Mouse (Mus musculus): ENCODE data around the gene Tpgs1.

The Tpgs1 gene

DNA sequence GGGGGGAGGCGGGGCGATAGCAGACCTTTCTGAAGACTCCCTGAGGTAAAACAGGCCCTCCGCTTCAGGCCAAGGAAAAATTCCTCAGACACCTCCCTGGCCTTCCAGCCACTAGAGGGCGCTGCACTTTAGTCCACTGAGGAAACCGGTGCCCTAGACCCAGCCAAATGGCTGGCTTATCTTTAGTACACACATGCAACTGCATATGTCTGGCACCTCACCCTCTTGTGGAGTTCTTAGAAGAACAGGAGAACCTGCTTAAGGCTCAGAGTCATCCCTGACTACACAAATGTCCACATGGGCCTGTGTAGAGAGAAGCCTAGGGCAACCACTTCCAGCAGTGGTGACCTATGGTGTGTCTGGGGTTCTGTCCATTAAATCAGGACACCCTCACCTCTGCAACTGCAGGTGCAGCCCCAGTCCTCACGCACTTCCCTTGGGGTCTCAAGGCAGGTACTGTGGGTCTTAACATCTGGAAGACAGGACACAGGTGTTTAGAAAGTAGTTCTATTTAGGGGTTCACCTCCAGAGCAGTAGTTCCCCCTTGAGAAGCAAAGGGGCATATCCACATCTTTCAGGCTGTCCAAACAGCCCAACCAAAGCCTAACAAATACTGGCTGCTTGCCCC is 43.4 kb downstream of the Tpgs1 start:
- peak; percentile 65 to 77 for DNase-seq (ENCODE audit: low spot score in 2 of 2)

DNA sequence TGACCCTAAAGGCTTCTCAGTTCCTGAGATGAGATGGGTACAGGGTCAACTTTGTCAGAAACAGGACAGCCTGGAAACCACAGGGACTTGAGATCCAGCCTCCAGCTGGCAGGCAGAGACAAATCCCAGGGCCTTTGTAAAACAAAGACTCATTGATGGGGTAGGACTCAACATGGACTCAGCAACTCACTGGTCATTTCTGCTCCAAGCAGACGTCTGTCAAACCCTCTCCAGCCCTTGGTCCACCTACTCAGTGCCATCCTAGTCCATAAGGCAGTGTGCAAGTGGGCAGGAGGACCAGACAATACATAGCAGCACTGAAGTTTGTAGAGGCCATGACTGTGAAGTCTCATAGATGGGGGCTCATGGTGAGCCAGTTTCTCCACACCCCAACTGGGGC is 44.0 kb downstream of the Tpgs1 start:
- no peak for DNase-seq (ENCODE audit: low spot score in 2 of 2)

DNA sequence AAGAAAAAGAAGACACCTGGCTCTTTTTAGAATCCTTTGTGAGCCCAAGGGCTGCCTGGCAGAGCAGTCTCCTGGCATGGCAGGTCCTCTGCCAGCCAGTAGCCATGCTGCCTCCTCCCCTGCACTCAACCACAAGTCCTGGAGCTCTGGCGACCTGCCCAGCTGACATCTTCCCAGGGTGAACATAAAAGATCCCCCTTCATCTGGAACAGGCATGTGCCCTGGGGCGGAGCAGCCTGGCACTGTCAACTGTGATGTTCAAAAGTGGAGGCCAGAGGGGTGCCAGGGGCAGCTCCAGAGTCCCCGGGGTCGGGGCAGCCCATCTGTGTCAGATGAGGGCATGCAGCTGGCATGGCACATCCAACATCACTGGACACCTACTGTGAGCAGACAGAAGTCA is 45.8 kb downstream of the Tpgs1 start:
- DNase-seq (ENCODE audit: low spot score in 2 of 2), result no peak

DNA sequence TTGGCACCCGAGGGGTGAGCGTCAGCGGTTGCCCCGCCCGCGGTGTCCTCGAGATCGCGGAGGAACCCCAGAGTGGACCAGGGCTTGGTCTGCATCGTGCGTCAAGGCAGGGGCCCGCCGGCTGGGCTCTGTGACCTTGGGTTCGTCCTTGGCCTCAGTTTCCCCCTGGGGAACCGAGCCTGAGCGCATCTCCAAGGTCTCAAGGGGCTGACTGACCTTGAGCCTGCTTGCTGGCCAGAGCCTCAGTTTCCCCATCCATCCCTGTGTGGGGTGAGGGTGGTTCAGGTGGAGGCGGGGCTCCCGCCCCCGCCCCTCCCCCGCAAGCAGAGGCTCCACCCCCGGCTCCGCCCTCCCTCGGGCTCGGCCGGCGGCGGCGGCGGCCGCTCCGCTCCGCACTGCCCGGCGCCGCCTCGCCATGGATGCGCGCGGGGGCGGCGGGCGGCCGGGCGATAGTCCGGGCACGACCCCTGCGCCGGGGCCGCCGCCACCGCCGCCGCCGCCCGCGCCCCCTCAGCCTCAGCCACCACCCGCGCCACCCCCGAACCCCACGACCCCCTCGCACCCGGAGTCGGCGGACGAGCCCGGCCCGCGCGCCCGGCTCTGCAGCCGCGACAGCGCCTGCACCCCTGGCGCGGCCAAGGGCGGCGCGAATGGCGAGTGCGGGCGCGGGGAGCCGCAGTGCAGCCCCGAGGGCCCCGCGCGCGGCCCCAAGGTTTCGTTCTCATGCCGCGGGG is 47.3 kb downstream of the Tpgs1 start, which contains the start of gene Hcn2:
Hcn2 (plus strand) TSS at position 381 of the 734 bp plus-strand sequence.
- DNase-seq (ENCODE audit: low spot score in 2 of 2), result no peak

DNA sequence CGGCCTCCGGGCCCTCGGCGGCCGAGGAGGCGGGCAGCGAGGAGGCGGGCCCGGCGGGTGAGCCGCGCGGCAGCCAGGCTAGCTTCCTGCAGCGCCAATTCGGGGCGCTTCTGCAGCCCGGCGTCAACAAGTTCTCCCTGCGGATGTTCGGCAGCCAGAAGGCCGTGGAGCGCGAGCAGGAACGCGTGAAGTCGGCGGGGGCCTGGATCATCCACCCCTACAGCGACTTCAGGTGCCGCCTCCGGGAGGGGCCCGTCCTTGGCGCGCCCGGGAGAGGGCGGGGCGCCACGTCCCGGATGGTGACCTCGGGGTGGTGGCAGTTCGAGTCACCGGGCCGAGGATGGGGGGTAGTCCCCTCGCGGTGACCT is 47.8 kb downstream of the Tpgs1 start:
- DNase-seq (ENCODE audit: low spot score in 2 of 2), result no peak

GRCm38 (mm10) chr10:79717640-79718357 is 48.6 kb downstream of the Tpgs1 start:
- DNase-seq (ENCODE audit: low spot score in 2 of 2), result peak in 1 of 2 experiments; percentile 34

DNA sequence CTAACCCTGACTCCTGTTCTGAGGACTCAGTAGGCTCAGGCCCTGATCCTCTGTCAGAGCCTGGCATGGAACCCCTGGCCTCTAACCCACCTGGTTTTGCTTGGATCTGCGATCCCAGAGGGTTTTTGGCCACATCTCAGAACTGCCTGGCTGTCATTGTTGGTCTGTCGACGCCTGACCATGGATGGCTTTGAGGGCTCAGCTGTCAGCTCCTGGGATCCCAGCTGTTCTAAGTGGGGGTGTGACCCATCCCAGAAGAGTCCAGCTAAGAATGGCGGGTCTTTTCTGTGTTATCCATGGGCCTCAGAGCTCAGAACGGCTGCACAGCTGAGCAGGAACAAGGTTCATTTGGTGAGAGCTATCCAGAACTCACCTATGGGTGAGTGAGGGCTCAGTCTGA is 51.9 kb downstream of the Tpgs1 start:
- DNase-seq (ENCODE audit: low spot score in 2 of 2), result no peak

GRCm38 (mm10) chr10:79723047-79723446 is 53.9 kb downstream of the Tpgs1 start:
- DNase-seq (ENCODE audit: low spot score in 2 of 2), result no peak

DNA sequence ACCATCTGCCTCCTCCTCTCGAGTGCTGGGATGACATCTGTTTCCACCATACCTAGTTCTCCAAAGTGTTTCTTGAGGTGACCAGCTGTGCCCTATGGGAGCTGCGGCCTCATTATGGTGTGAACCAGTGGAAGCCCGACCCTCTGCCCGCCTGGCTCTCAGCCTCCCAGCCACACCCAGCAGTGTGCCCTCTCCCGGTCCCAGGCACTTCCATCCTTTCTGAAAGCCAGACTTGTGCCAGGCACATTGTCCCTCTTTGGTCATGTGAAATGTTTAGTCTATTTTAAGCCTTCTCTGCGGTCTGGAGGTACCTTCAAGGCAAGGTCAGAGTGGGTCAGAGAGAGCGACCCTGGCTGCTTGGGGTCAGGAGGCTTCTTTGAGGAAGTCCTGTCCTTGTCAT is 54.5 kb downstream of the Tpgs1 start:
- DNase-seq (ENCODE audit: low spot score in 2 of 2), result no peak
